8 mouse cellular contexts compared by ENCODE assay signal in genomic region chr7:126566094-126566765, GRCm38 (mm10). TPM values are rescaled to one million over a fixed set of nuclear protein-coding genes. Genes with fewer than 3 reads are reported as not detected.
A peak's percentile ranks its signal among the peaks of the same experiment; 100 is the strongest.
DNase-seq lines count a peak whose midpoint lies in the region; ATAC-seq and TF ChIP-seq lines count a peak whose summit lies in the region.

Gene Eif3c (minus strand): TSS chr7:126566411.

- intact Hi-C loops in heart, postnatal 14 days (cut with DNase I): no loop called here

- H3K27ac ChIP-seq in ES-E14 (ENCODE audit: insufficient read depth, low read depth, low read length, poor library complexity, severe bottlenecking): peak within 1 kb of the TSS; percentile 61
- peak within 1 kb of the TSS; percentile 45 for H3K27ac ChIP-seq in forebrain, embryonic 14.5 days (ENCODE audit: low read depth, low read length)
- H3K27ac ChIP-seq in neural tube, embryonic 15.5 days (replicated peaks): peak within 1 kb of the TSS; percentile 79

- peak within 1 kb of the TSS; percentile 85 for H3K4me2 ChIP-seq in forebrain, embryonic 14.5 days (ENCODE audit: low read length)
- H3K4me2 ChIP-seq in neural tube, embryonic 15.5 days: peak within 1 kb of the TSS; percentile 80

- H3K27me3 ChIP-seq in forebrain, embryonic 14.5 days (replicated peaks; ENCODE audit: control insufficient read depth, insufficient read depth, low read length): no peaks in the 10 kb centered on the region
- H3K27me3 ChIP-seq in neural tube, embryonic 15.5 days (replicated peaks): no peaks in the 10 kb centered on the region

- peaks cover 29% of the 10 kb centered on the region for H3K36me3 ChIP-seq in ES-E14 (ENCODE audit: control insufficient read depth, insufficient read depth, low read length, poor library complexity, severe bottlenecking)
- peaks cover 35% of the 10 kb centered on the region for H3K36me3 ChIP-seq in forebrain, embryonic 14.5 days (ENCODE audit: control insufficient read depth, insufficient read depth, low read length)
- H3K36me3 ChIP-seq in neural tube, embryonic 15.5 days: peaks cover 35% of the 10 kb centered on the region

- H3K9ac ChIP-seq in ES-E14 (ENCODE audit: insufficient read depth, low read depth, low read length, poor library complexity, severe bottlenecking): peak within 1 kb of the TSS; percentile 98
- peak within 1 kb of the TSS; percentile 84 for H3K9ac ChIP-seq in forebrain, embryonic 14.5 days (ENCODE audit: low read length)
- peak within 1 kb of the TSS; percentile 78 for H3K9ac ChIP-seq in neural tube, embryonic 15.5 days (replicated peaks)

- peak within 1 kb of the TSS; percentile 93 to 98 for H3K4me3 ChIP-seq in ES-E14 (ENCODE audit: insufficient read depth in 1 of 2, low read depth in 1 of 2, low read length in 2 of 2, poor library complexity in 1 of 2, severe bottlenecking in 1 of 2)
- peak within 1 kb of the TSS; percentile 93 for H3K4me3 ChIP-seq in forebrain, embryonic 14.5 days (ENCODE audit: low read depth, low read length)
- H3K4me3 ChIP-seq in neural tube, embryonic 15.5 days (replicated peaks): peak within 1 kb of the TSS; percentile 96

- peak; percentile 96 for ATAC-seq in forebrain, embryonic 14.5 days
- peak; percentile 94 for ATAC-seq in neural tube, embryonic 15.5 days (ENCODE audit: low FRiP score)

- under 1% methylated on average over 46 of the region's 46 CpGs for WGBS in forebrain, embryonic 14.5 days
- WGBS in neural tube, embryonic 15.5 days: under 1% methylated on average over 46 of the region's 46 CpGs

- in situ Hi-C loops in ES-E14 (cut with MboI; ENCODE audit: low sequenced_read_pairs in 2 of 2, unreplicated experiment in 2 of 2): no loop called here

- DNase-seq in ES-E14 (ENCODE audit: low read depth, low spot score): peak; percentile 87
- peak; percentile 77 for DNase-seq in cerebellum, adult 11 months
- DNase-seq in forebrain, embryonic 14.5 days (ENCODE audit: low spot score): peak; percentile 97
- DNase-seq in heart, postnatal 14 days: peak; percentile 77 to 83
- DNase-seq in layer of hippocampus, adult 11-12 months (ENCODE audit: low spot score): peak; percentile 89
- DNase-seq in lung, adult 18-20 months: peak; percentile 87 to 91
- peak; percentile 88 for DNase-seq in testis, postnatal 14 days (ENCODE audit: low spot score)

- no peaks in the 10 kb centered on the region for H3K4me1 ChIP-seq in ES-E14 (ENCODE audit: control insufficient read depth in 2 of 2, insufficient read depth in 2 of 2, low read length in 2 of 2, poor library complexity in 1 of 2)
- peaks cover 5% of the 10 kb centered on the region; the same call in 1 of the 2 replicates for H3K4me1 ChIP-seq in forebrain, embryonic 14.5 days (ENCODE audit: control insufficient read depth, insufficient read depth, low read length)
- peaks cover 9% of the 10 kb centered on the region for H3K4me1 ChIP-seq in neural tube, embryonic 15.5 days

- no peaks in the 10 kb centered on the region for H3K9me3 ChIP-seq in ES-E14 (ENCODE audit: control insufficient read depth, insufficient read depth, low read depth, low read length)
- no peaks in the 10 kb centered on the region for H3K9me3 ChIP-seq in forebrain, embryonic 14.5 days (replicated peaks; ENCODE audit: control insufficient read depth, low read length)
- no peaks in the 10 kb centered on the region for H3K9me3 ChIP-seq in neural tube, embryonic 15.5 days (replicated peaks)

TF ChIP-seq in ES-E14, 5 proteins besides CTCF, POLR2A, EP300 and RAD21:
- TF ChIP-seq CHD2 (IDR thresholded peaks at IDR 0.05; ENCODE audit: low read depth, low read length) (no peak), ZNF384 (IDR thresholded peaks at IDR 0.05; ENCODE audit: low read depth, low read length) (peak; percentile 96), MAFK (IDR thresholded peaks at IDR 0.05; ENCODE audit: insufficient read depth, low read depth, low read length) (no peak), HCFC1 (IDR thresholded peaks at IDR 0.05; ENCODE audit: borderline replicate concordance, insufficient read depth, low read length) (peak; percentile 94), ZC3H11A (IDR thresholded peaks at IDR 0.05; ENCODE audit: borderline replicate concordance, low read depth, low read length) (no peak)
TF ChIP-seq in ES-E14: peak in this region for 2.

RNA-seq across cellular contexts. Expression of gene Eif3c, which starts in this region (rescaled TPM):
- total RNA-seq in ES-E14 (2012; rRNA removed): 257 and 289 TPM in 2 replicates
- 163 and 182 TPM in 2 replicates for polyA plus RNA-seq in forebrain, embryonic 14.5 days (2014; fragmentation: Nextera tagmentation; extraction: Ambion mirVana)
- total RNA-seq in heart, postnatal 14 days (2021): 100 to 1,000 TPM; 138 to 140 TPM
- 178 and 194 TPM in 2 replicates for polyA plus RNA-seq in neural tube, embryonic 15.5 days (2015; fragmentation: Nextera tagmentation; extraction: Ambion mirVana)

Comparison
In these comparisons a context has a peak if more than half of its experiments do, and no peak if none do; other contexts are left out.
1. Peak in every context shown above with its lines: DNase-seq, ATAC-seq, H3K4me3 ChIP-seq and H3K27ac ChIP-seq.